Mouse (Mus musculus): ENCODE results near the gene Tyrobp.

GRCm38 (mm10) chr7:30380061-30380460, 33.5 kb upstream of the Tyrobp start:
- TF ChIP-seq CTCF (IDR thresholded peaks at IDR 0.05; ENCODE audit: control insufficient read depth, insufficient read depth, insufficient replicate concordance, low read depth, low read length) (no peak), POLR2A (IDR thresholded peaks at IDR 0.05; ENCODE audit: control insufficient read depth, low read depth, low read length) (no peak)
